Mouse (Mus musculus) cortical plate, adult 2 months (tissue): ENCODE data around the gene Fbxo44.

Experiments used
- CTCF ChIP-seq: fragments of 200-500 bp; IDR thresholded peaks from 2 replicates; pipeline ENCODE4 v1.5.1; 2011; ENCODE audit warnings: mild to moderate bottlenecking, control low read depth, low read length; ENCODE audit not compliant: insufficient read depth; ENCODE audit errors: extremely low read depth
- POLR2A ChIP-seq: fragments of 200-500 bp; IDR thresholded peaks from 2 replicates; pipeline ENCODE4 v1.6.1; 2011; ENCODE audit warnings: mild to moderate bottlenecking, low read length, control low read depth; ENCODE audit not compliant: insufficient read depth; ENCODE audit errors: extremely low read depth

GRCm38 (mm10) chr4:148159544-148160435, 492 bp downstream of the Fbxo44 start:
- TF ChIP-seq POLR2A: peak; percentile 78
- no peak for TF ChIP-seq CTCF
